Mouse (Mus musculus) embryo, embryonic 10.5 days (tissue): ENCODE measurements around the gene Plin4.

ENCODE experiments used
- DNase-seq: peaks from one replicate; pipeline ENCODE4 v3.0.0-alpha.2; 2015; ENCODE audit warnings: low spot score

Gene Plin4

GRCm38 (mm10) chr17:56109219-56110051 lies at the start of gene Plin4:
Gene Plin4 (minus strand): TSS chr17:56109803.
- no peak for DNase-seq

- DNase-seq, result peak; percentile 69
Measured at GRCm38 (mm10) chr17:56153643-56154042, 44.0 kb upstream of the Plin4 start.

GRCm38 (mm10) chr17:56149897-56150296 lies 40.3 kb upstream of the Plin4 start:
- DNase-seq, result no peak

- DNase-seq, result no peak
Measured at GRCm38 (mm10) chr17:56148790-56149618, 39.4 kb upstream of the Plin4 start.

- no peak for DNase-seq
Measured at GRCm38 (mm10) chr17:56148280-56148679, 38.7 kb upstream of the Plin4 start.

GRCm38 (mm10) chr17:56147420-56147819 lies 37.8 kb upstream of the Plin4 start:
- DNase-seq, result no peak

- DNase-seq, result no peak
Measured at GRCm38 (mm10) chr17:56146131-56146530, 36.5 kb upstream of the Plin4 start.

- DNase-seq, result no peak
Measured at GRCm38 (mm10) chr17:56144546-56144945, 34.9 kb upstream of the Plin4 start.

GRCm38 (mm10) chr17:56141702-56142605 lies 32.4 kb upstream of the Plin4 start:
- DNase-seq, result peak; percentile 71

GRCm38 (mm10) chr17:56139858-56140595 lies 30.4 kb upstream of the Plin4 start, which contains the start of gene Sema6b:
Gene Sema6b (minus strand): TSS chr17:56140343.
- DNase-seq, result peak; percentile 74

GRCm38 (mm10) chr17:56139355-56139754 lies 29.8 kb upstream of the Plin4 start:
- no peak for DNase-seq

GRCm38 (mm10) chr17:56137839-56138613 lies 28.4 kb upstream of the Plin4 start:
- no peak for DNase-seq

- DNase-seq, result no peak
Measured at GRCm38 (mm10) chr17:56136558-56136957, 27.0 kb upstream of the Plin4 start.

- peak; percentile 76 for DNase-seq
Measured at GRCm38 (mm10) chr17:56134463-56134971, 24.9 kb upstream of the Plin4 start.

- peak; percentile 66 for DNase-seq
Measured at GRCm38 (mm10) chr17:56133457-56134363, 24.1 kb upstream of the Plin4 start.

- DNase-seq, result peak; percentile 75
Measured at GRCm38 (mm10) chr17:56132661-56133060, 23.1 kb upstream of the Plin4 start.

GRCm38 (mm10) chr17:56131814-56132213 lies 22.2 kb upstream of the Plin4 start:
- peak; percentile 58 for DNase-seq

- DNase-seq, result no peak
Measured at GRCm38 (mm10) chr17:56131136-56131535, 21.5 kb upstream of the Plin4 start.

- no peak for DNase-seq
Measured at GRCm38 (mm10) chr17:56128246-56128645, 18.6 kb upstream of the Plin4 start.
